Mouse (Mus musculus) megakaryocyte, embryonic 14.5 days (primary cell): ENCODE results near the gene Adpgk.

Experiments
- FLI1 ChIP-seq: IDR thresholded peaks from 2 replicates; pipeline ENCODE4 v1.6.1; 2012; ENCODE audit warnings: low read length, inconsistent platforms, mixed read lengths
- GATA1 ChIP-seq: IDR thresholded peaks from 3 replicates; pipeline ENCODE4 v1.6.1; 2012; ENCODE audit warnings: mixed read lengths, low read length, inconsistent platforms, borderline replicate concordance

- TF ChIP-seq GATA1 (no peak), FLI1 (no peak)
Measured at GRCm38 (mm10) chr9:59280888-59281287, 10.5 kb upstream of the Adpgk start.
